Mouse (Mus musculus): ENCODE measurements at regions not wholly inside any gene's neighbourhood (a gene's known extent, or its start where the extent isn't known, plus 50 kb on each side); places are given as distances from the start of the nearest gene placed in this dataset.

- H3K9me3 ChIP-seq (replicated peaks; ENCODE audit: control insufficient read depth, insufficient read depth, low read length, poor library complexity, severe bottlenecking): no peaks in the 10 kb centered on the region
- H3K9ac ChIP-seq (ENCODE audit: low read depth, poor library complexity, severe bottlenecking): no peak overlapping the region
- no peaks in the 10 kb centered on the region for H3K4me1 ChIP-seq (ENCODE audit: control insufficient read depth, insufficient read depth, low read length)
- H3K27me3 ChIP-seq (ENCODE audit: control insufficient read depth, insufficient read depth, low read length, poor library complexity, severe bottlenecking): no peaks in the 10 kb centered on the region
- H3K36me3 ChIP-seq (ENCODE audit: control insufficient read depth, insufficient read depth, low read length, poor library complexity, severe bottlenecking): no peaks in the 10 kb centered on the region
- no peak overlapping the region for H3K4me3 ChIP-seq (ENCODE audit: low read depth, low read length)
- no peak for TF ChIP-seq EP300 (IDR thresholded peaks at IDR 0.05; ENCODE audit: insufficient read depth, low read depth, low read length)
- no peak for TF ChIP-seq CTCF (IDR thresholded peaks at IDR 0.05; ENCODE audit: low read depth, low read length)
- no peak for TF ChIP-seq POLR2A (IDR thresholded peaks at IDR 0.05; ENCODE audit: insufficient read depth, low read length)
- H3K27ac ChIP-seq (ENCODE audit: insufficient read depth, low read length): no peak overlapping the region
Measured at GRCm38 (mm10) chr6:41225382-41225781, 76.7 kb upstream of the Try4 start.

GRCm38 (mm10) chr6:41218415-41218814 lies 83.7 kb upstream of the Try4 start:
- no peak for TF ChIP-seq EP300 (IDR thresholded peaks at IDR 0.05; ENCODE audit: insufficient read depth, low read depth, low read length)
- TF ChIP-seq CTCF (IDR thresholded peaks at IDR 0.05; ENCODE audit: low read depth, low read length): no peak
- TF ChIP-seq POLR2A (IDR thresholded peaks at IDR 0.05; ENCODE audit: insufficient read depth, low read length): no peak
- Histone ChIP-seq H3K27me3 (ENCODE audit: control insufficient read depth, insufficient read depth, low read length, poor library complexity, severe bottlenecking) (no peaks in the 10 kb centered on the region), H3K27ac (ENCODE audit: insufficient read depth, low read length) (no peak overlapping the region)

GRCm38 (mm10) chr6:41215857-41216256 lies 86.2 kb upstream of the Try4 start:
- Histone ChIP-seq H3K4me3 (ENCODE audit: low read depth, low read length) (no peak overlapping the region), H3K9me3 (replicated peaks; ENCODE audit: control insufficient read depth, insufficient read depth, low read length, poor library complexity, severe bottlenecking) (no peaks in the 10 kb centered on the region), H3K9ac (ENCODE audit: low read depth, poor library complexity, severe bottlenecking) (no peak overlapping the region), H3K4me1 (ENCODE audit: control insufficient read depth, insufficient read depth, low read length) (no peaks in the 10 kb centered on the region), H3K36me3 (ENCODE audit: control insufficient read depth, insufficient read depth, low read length, poor library complexity, severe bottlenecking) (no peaks in the 10 kb centered on the region), H3K27me3 (ENCODE audit: control insufficient read depth, insufficient read depth, low read length, poor library complexity, severe bottlenecking) (no peaks in the 10 kb centered on the region), H3K27ac (ENCODE audit: insufficient read depth, low read length) (no peak overlapping the region)
- no peak for TF ChIP-seq POLR2A (IDR thresholded peaks at IDR 0.05; ENCODE audit: insufficient read depth, low read length)
- TF ChIP-seq CTCF (IDR thresholded peaks at IDR 0.05; ENCODE audit: low read depth, low read length): no peak
- TF ChIP-seq EP300 (IDR thresholded peaks at IDR 0.05; ENCODE audit: insufficient read depth, low read depth, low read length): no peak

More at GRCm38 (mm10) chr6:41218415-41218814, 83.7 kb upstream of the Try4 start:
- Histone ChIP-seq H3K9ac (ENCODE audit: low read depth, poor library complexity, severe bottlenecking) (no peak overlapping the region), H3K9me3 (replicated peaks; ENCODE audit: control insufficient read depth, insufficient read depth, low read length, poor library complexity, severe bottlenecking) (no peaks in the 10 kb centered on the region), H3K4me1 (ENCODE audit: control insufficient read depth, insufficient read depth, low read length) (no peaks in the 10 kb centered on the region), H3K36me3 (ENCODE audit: control insufficient read depth, insufficient read depth, low read length, poor library complexity, severe bottlenecking) (no peaks in the 10 kb centered on the region), H3K4me3 (ENCODE audit: low read depth, low read length) (no peak overlapping the region)

GRCm38 (mm10) chr6:41205864-41206263 lies 96.2 kb upstream of the Try4 start:
- TF ChIP-seq POLR2A (IDR thresholded peaks at IDR 0.05; ENCODE audit: insufficient read depth, low read length) (no peak), EP300 (IDR thresholded peaks at IDR 0.05; ENCODE audit: insufficient read depth, low read depth, low read length) (no peak), CTCF (IDR thresholded peaks at IDR 0.05; ENCODE audit: low read depth, low read length) (no peak)
- Histone ChIP-seq H3K4me1 (ENCODE audit: control insufficient read depth, insufficient read depth, low read length) (no peaks in the 10 kb centered on the region), H3K9ac (ENCODE audit: low read depth, poor library complexity, severe bottlenecking) (no peak overlapping the region), H3K27me3 (ENCODE audit: control insufficient read depth, insufficient read depth, low read length, poor library complexity, severe bottlenecking) (no peaks in the 10 kb centered on the region), H3K9me3 (replicated peaks; ENCODE audit: control insufficient read depth, insufficient read depth, low read length, poor library complexity, severe bottlenecking) (0 out of 2 replicates have a peak, but pooled peaks cover 2% of the 10 kb centered on the region), H3K27ac (ENCODE audit: insufficient read depth, low read length) (no peak overlapping the region), H3K36me3 (ENCODE audit: control insufficient read depth, insufficient read depth, low read length, poor library complexity, severe bottlenecking) (no peaks in the 10 kb centered on the region), H3K4me3 (ENCODE audit: low read depth, low read length) (no peak overlapping the region)

GRCm38 (mm10) chr6:41202882-41203281 lies 99.2 kb upstream of the Try4 start:
- H3K27ac ChIP-seq (ENCODE audit: insufficient read depth, low read length): no peak overlapping the region
- no peak overlapping the region for H3K4me3 ChIP-seq (ENCODE audit: low read depth, low read length)
- no peaks in the 10 kb centered on the region for H3K4me1 ChIP-seq (ENCODE audit: control insufficient read depth, insufficient read depth, low read length)
- TF ChIP-seq EP300 (IDR thresholded peaks at IDR 0.05; ENCODE audit: insufficient read depth, low read depth, low read length): no peak
- no peak for TF ChIP-seq CTCF (IDR thresholded peaks at IDR 0.05; ENCODE audit: low read depth, low read length)
- no peak for TF ChIP-seq POLR2A (IDR thresholded peaks at IDR 0.05; ENCODE audit: insufficient read depth, low read length)
- no peaks in the 10 kb centered on the region for H3K36me3 ChIP-seq (ENCODE audit: control insufficient read depth, insufficient read depth, low read length, poor library complexity, severe bottlenecking)
- 0 out of 2 replicates have a peak, but pooled peaks cover 2% of the 10 kb centered on the region for H3K9me3 ChIP-seq (replicated peaks; ENCODE audit: control insufficient read depth, insufficient read depth, low read length, poor library complexity, severe bottlenecking)
- H3K9ac ChIP-seq (ENCODE audit: low read depth, poor library complexity, severe bottlenecking): no peak overlapping the region
- H3K27me3 ChIP-seq (ENCODE audit: control insufficient read depth, insufficient read depth, low read length, poor library complexity, severe bottlenecking): no peaks in the 10 kb centered on the region

- Histone ChIP-seq H3K27me3 (ENCODE audit: control insufficient read depth, insufficient read depth, low read length, poor library complexity, severe bottlenecking) (no peaks in the 10 kb centered on the region), H3K4me1 (ENCODE audit: control insufficient read depth, insufficient read depth, low read length) (no peaks in the 10 kb centered on the region), H3K4me3 (ENCODE audit: low read depth, low read length) (no peak overlapping the region), H3K36me3 (ENCODE audit: control insufficient read depth, insufficient read depth, low read length, poor library complexity, severe bottlenecking) (no peaks in the 10 kb centered on the region), H3K27ac (ENCODE audit: insufficient read depth, low read length) (no peak overlapping the region), H3K9me3 (replicated peaks; ENCODE audit: control insufficient read depth, insufficient read depth, low read length, poor library complexity, severe bottlenecking) (0 out of 2 replicates have a peak, but pooled peaks cover 2% of the 10 kb centered on the region), H3K9ac (ENCODE audit: low read depth, poor library complexity, severe bottlenecking) (no peak overlapping the region)
- no peak for TF ChIP-seq CTCF (IDR thresholded peaks at IDR 0.05; ENCODE audit: low read depth, low read length)
- TF ChIP-seq POLR2A (IDR thresholded peaks at IDR 0.05; ENCODE audit: insufficient read depth, low read length): no peak
- no peak for TF ChIP-seq EP300 (IDR thresholded peaks at IDR 0.05; ENCODE audit: insufficient read depth, low read depth, low read length)
Measured at GRCm38 (mm10) chr6:41202302-41202701, 99.8 kb upstream of the Try4 start.
